Mouse (Mus musculus): ENCODE data around the gene 9030025P20Rik.
"Not testable (repeated sequence)": the region's sequence is repeated elsewhere in the genome, so short reads cannot be mapped to it uniquely, and the experiment has no call there.

The 9030025P20Rik gene

GRCm38 (mm10) chr17:14978362-14979038, at the start of gene 9030025P20Rik, which contains the start of gene Gm3417:
Gene 9030025P20Rik (plus strand): TSS chr17:14978468.
Gene Gm3417 (minus strand): TSS chr17:14978790.
- in situ Hi-C loops (cut with MboI; ENCODE audit: unreplicated experiment in 2 of 2): not testable (repeated sequence)

GRCm38 (mm10) chr17:14928631-14929030, 49.6 kb upstream of the 9030025P20Rik start:
- in situ Hi-C loops (cut with MboI; ENCODE audit: unreplicated experiment in 2 of 2): loop anchor here in 1 of 2 experiments (25.0 kb wide), 2 partner anchors 459 to 809 kb away; partner anchors contain the start of genes Dll1 and Fam120b

GRCm38 (mm10) chr17:14930697-14931096, 47.6 kb upstream of the 9030025P20Rik start:
- in situ Hi-C loops (cut with MboI; ENCODE audit: unreplicated experiment in 2 of 2): loop anchor here in 1 of 2 experiments (25.0 kb wide), 2 partner anchors 457 to 807 kb away; partner anchors contain the start of genes Dll1 and Fam120b

- in situ Hi-C loops (cut with MboI; ENCODE audit: unreplicated experiment in 2 of 2): loop anchor here in 1 of 2 experiments (25.0 kb wide), 2 partner anchors 456 to 806 kb away; partner anchors contain the start of genes Dll1 and Fam120b
Measured at GRCm38 (mm10) chr17:14931469-14931868, 46.8 kb upstream of the 9030025P20Rik start.

- in situ Hi-C loops (cut with MboI; ENCODE audit: unreplicated experiment in 2 of 2): loop anchor here in 1 of 2 experiments (25.0 kb wide), 2 partner anchors 452 to 802 kb away; partner anchors contain the start of genes Dll1 and Fam120b
Measured at GRCm38 (mm10) chr17:14935280-14935679, 43.0 kb upstream of the 9030025P20Rik start.

GRCm38 (mm10) chr17:14935841-14936605, 42.2 kb upstream of the 9030025P20Rik start:
- in situ Hi-C loops (cut with MboI; ENCODE audit: unreplicated experiment in 2 of 2): loop anchor here in 1 of 2 experiments (25.0 kb wide), 2 partner anchors 451 to 801 kb away; partner anchors contain the start of genes Dll1 and Fam120b

GRCm38 (mm10) chr17:14942181-14942580, 36.1 kb upstream of the 9030025P20Rik start:
- in situ Hi-C loops (cut with MboI; ENCODE audit: unreplicated experiment in 2 of 2): loop anchor here in 1 of 2 experiments (25.0 kb wide), 2 partner anchors 445 to 795 kb away; partner anchors contain the start of genes Dll1 and Fam120b

- in situ Hi-C loops (cut with MboI; ENCODE audit: unreplicated experiment in 2 of 2): loop anchor here in 1 of 2 experiments (25.0 kb wide), 2 partner anchors 444 to 794 kb away; partner anchors contain the start of genes Dll1 and Fam120b
Measured at GRCm38 (mm10) chr17:14943009-14943728, 35.1 kb upstream of the 9030025P20Rik start, which contains the start of the genes Wdr27 and 1600012H06Rik. Gene Wdr27 (minus strand): TSS chr17:14943158. Gene 1600012H06Rik (plus strand): TSS chr17:14943184.

- in situ Hi-C loops (cut with MboI; ENCODE audit: unreplicated experiment in 2 of 2): loop anchor here in 1 of 2 experiments (25.0 kb wide), 2 partner anchors 444 to 794 kb away; partner anchors contain the start of genes Dll1 and Fam120b
Measured at GRCm38 (mm10) chr17:14943729-14944059, 34.6 kb upstream of the 9030025P20Rik start.

GRCm38 (mm10) chr17:14944551-14944950, 33.7 kb upstream of the 9030025P20Rik start:
- in situ Hi-C loops (cut with MboI; ENCODE audit: unreplicated experiment in 2 of 2): loop anchor here in 1 of 2 experiments (25.0 kb wide), 2 partner anchors 443 to 793 kb away; partner anchors contain the start of genes Dll1 and Fam120b

- in situ Hi-C loops (cut with MboI; ENCODE audit: unreplicated experiment in 2 of 2): loop anchor here in 1 of 2 experiments (25.0 kb wide), 2 partner anchors 438 to 788 kb away; partner anchors contain the start of genes Dll1 and Fam120b
Measured at GRCm38 (mm10) chr17:14949161-14949827, 29.0 kb upstream of the 9030025P20Rik start.

- in situ Hi-C loops (cut with MboI; ENCODE audit: unreplicated experiment in 2 of 2): no loop called here
Measured at GRCm38 (mm10) chr17:14953452-14953851, 24.8 kb upstream of the 9030025P20Rik start.

GRCm38 (mm10) chr17:14958686-14959327, 19.5 kb upstream of the 9030025P20Rik start:
- in situ Hi-C loops (cut with MboI; ENCODE audit: unreplicated experiment in 2 of 2): no loop called here

- in situ Hi-C loops (cut with MboI; ENCODE audit: unreplicated experiment in 2 of 2): no loop called here
Measured at GRCm38 (mm10) chr17:14959979-14960378, 18.3 kb upstream of the 9030025P20Rik start.

- in situ Hi-C loops (cut with MboI; ENCODE audit: unreplicated experiment in 2 of 2): no loop called here
Measured at GRCm38 (mm10) chr17:14960520-14960919, 17.7 kb upstream of the 9030025P20Rik start.

GRCm38 (mm10) chr17:14960951-14961556, 17.2 kb upstream of the 9030025P20Rik start, which contains the start of gene Phf10:
Gene Phf10 (minus strand): TSS chr17:14961273.
- in situ Hi-C loops (cut with MboI; ENCODE audit: unreplicated experiment in 2 of 2): not testable (repeated sequence)

GRCm38 (mm10) chr17:14961557-14962154, 16.6 kb upstream of the 9030025P20Rik start:
- in situ Hi-C loops (cut with MboI; ENCODE audit: unreplicated experiment in 2 of 2): not testable (repeated sequence)

Measured in v-Abl transformed pro-B cells (cell line).